17 mouse cellular contexts compared by ENCODE assay signal in the genomic region with DNA sequence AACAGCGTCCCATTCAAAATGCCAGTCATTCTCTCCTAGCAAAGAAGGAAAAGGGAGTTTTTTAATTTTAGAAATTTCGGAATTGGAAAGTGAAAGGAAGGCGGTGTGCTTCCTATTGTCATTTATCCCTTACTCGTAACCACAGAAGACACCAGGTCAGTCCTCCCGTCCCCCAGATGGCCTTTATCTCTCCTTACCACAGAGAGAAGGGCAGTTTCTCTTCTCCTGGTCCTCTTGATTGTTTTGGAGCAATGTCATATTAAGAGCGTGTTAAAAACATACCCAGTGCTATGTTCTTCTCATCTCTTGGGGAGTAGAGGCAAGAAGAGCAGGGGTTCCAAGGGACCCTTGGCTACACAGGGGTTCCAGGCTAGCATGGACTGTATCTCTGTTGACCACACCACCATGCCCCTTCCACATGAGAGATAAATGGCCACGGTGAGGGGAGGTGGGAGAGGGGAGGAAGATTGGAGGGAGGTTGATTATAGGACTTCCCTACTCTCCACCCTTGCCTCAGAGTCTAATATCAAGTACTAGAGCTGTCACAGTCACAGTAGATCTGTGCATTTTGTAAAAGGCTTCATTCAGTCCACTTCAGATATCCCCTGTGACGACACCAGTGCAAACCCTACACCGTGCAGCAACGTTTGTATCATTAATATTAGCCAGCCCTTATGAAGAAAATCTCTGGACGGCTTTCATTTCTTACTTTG.
A peak's percentile ranks its signal among the peaks of the same experiment; 100 is the strongest.
DNase-seq lines count a peak whose midpoint lies in the region; ATAC-seq and TF ChIP-seq lines count a peak whose summit lies in the region.
"Had no signal": no experiment of that assay in that cellular context is flagged by ENCODE, and none has a peak within 500 bp of the region (broad histone marks: within the 10 kb centered on the region; RNA-seq: fewer than 3 reads in every experiment).

No protein-coding gene starts in this region.

- H3K36me3 ChIP-seq in CH12.LX (replicated peaks in 1 of 2; ENCODE audit: control insufficient read depth in 1 of 2, insufficient read depth in 1 of 2, low read length in 1 of 2) = no peaks in the 10 kb centered on the region
- H3K36me3 ChIP-seq in liver, embryonic 14.5 days (replicated peaks; ENCODE audit: control insufficient read depth, insufficient read depth, low read depth) = no peaks in the 10 kb centered on the region
- H3K36me3 ChIP-seq: embryonic facial prominence, embryonic 15.5 days; forebrain, embryonic 15.5 days; heart, embryonic 12.5 days; hindbrain, embryonic 15.5 days had no signal

- H3K27ac ChIP-seq in CH12.LX (ENCODE audit: insufficient read depth, low read depth) = no peak overlapping the region
- H3K27ac ChIP-seq in liver, embryonic 14.5 days = no peak overlapping the region
- H3K27ac ChIP-seq: embryonic facial prominence, embryonic 15.5 days; forebrain, embryonic 15.5 days; hindbrain, embryonic 15.5 days had no signal

- H3K9ac ChIP-seq in CH12.LX (ENCODE audit: insufficient read depth, low read depth) = no peak overlapping the region
- no peak overlapping the region for H3K9ac ChIP-seq in liver, embryonic 14.5 days (replicated peaks)
- H3K9ac ChIP-seq: embryonic facial prominence, embryonic 15.5 days; forebrain, embryonic 15.5 days; heart, embryonic 12.5 days; hindbrain, embryonic 15.5 days had no signal

- no peak for TF ChIP-seq POLR2A in CH12.LX (IDR thresholded peaks at IDR 0.05; ENCODE audit: low read depth, low read length)

- peaks cover 3 to 7% of the 10 kb centered on the region in 2 experiments; a peak in 3 of 4 replicates for H3K4me1 ChIP-seq in CH12.LX (ENCODE audit: control insufficient read depth in 1 of 2, insufficient read depth in 2 of 2)
- peaks cover 0 to 10% of the 10 kb centered on the region in 2 experiments; a peak in 2 of 4 replicates for H3K4me1 ChIP-seq in liver, embryonic 14.5 days (replicated peaks; ENCODE audit: control insufficient read depth in 2 of 2, insufficient read depth in 2 of 2, low read length in 1 of 2)
- H3K4me1 ChIP-seq: embryonic facial prominence, embryonic 15.5 days; forebrain, embryonic 15.5 days; heart, embryonic 12.5 days; hindbrain, embryonic 15.5 days had no signal

- 20% methylated on average over 11 of the region's 11 CpGs for WGBS in liver, embryonic 14.5 days (ENCODE audit: insufficient replicate concordance)

- no peak for TF ChIP-seq CTCF in CH12.LX (conservative IDR thresholded peaks at IDR 0.05 in 1 of 2, IDR thresholded peaks at IDR 0.05 in 1 of 2; ENCODE audit: low read depth in 2 of 2, low read length in 2 of 2)
- TF ChIP-seq CTCF in liver, embryonic 14.5 days (IDR thresholded peaks at IDR 0.05; ENCODE audit: low read depth) = no peak

- H3K27me3 ChIP-seq in CH12.LX (replicated peaks) = no peaks in the 10 kb centered on the region
- H3K27me3 ChIP-seq in liver, embryonic 14.5 days (ENCODE audit: control insufficient read depth, insufficient read depth, low read length) = no peaks in the 10 kb centered on the region
- H3K27me3 ChIP-seq: embryonic facial prominence, embryonic 15.5 days; forebrain, embryonic 15.5 days; heart, embryonic 12.5 days; hindbrain, embryonic 15.5 days had no signal

- peak overlapping the region; percentile 30 for H3K4me2 ChIP-seq in CH12.LX (ENCODE audit: insufficient read depth, low read depth, poor library complexity, severe bottlenecking)
- H3K4me2 ChIP-seq in liver, embryonic 14.5 days (ENCODE audit: low read depth) = peak overlapping the region; percentile 24
- H3K4me2 ChIP-seq: embryonic facial prominence, embryonic 15.5 days; forebrain, embryonic 15.5 days; heart, embryonic 12.5 days; hindbrain, embryonic 15.5 days had no signal

- dilution Hi-C loops in CH12.LX (cut with MboI; ENCODE audit: extremely low pct_ligation_motif_present, extremely low pct_unique_long_range_greater_than_20kb, low sequenced_read_pairs) = no loop called here

- no peak overlapping the region for H3K4me3 ChIP-seq in CH12.LX (replicated peaks in 1 of 3; ENCODE audit: low read depth in 2 of 3, low read length in 2 of 3, poor library complexity in 1 of 3)
- no peak overlapping the region for H3K4me3 ChIP-seq in liver, embryonic 14.5 days (ENCODE audit: insufficient read depth in 1 of 2, low read depth in 2 of 2, low read length in 2 of 2)
- H3K4me3 ChIP-seq: embryonic facial prominence, embryonic 15.5 days; forebrain, embryonic 15.5 days; heart, embryonic 12.5 days; hindbrain, embryonic 15.5 days had no signal

- no peak for TF ChIP-seq EP300 in CH12.LX (IDR thresholded peaks at IDR 0.05; ENCODE audit: low read length)
- TF ChIP-seq EP300 in liver, embryonic 14.5 days (IDR thresholded peaks at IDR 0.05; ENCODE audit: low read depth) = no peak

- no peak for DNase-seq in CH12.LX (ENCODE audit: extremely low read depth)
- no peak for DNase-seq in liver, embryonic 14.5 days (ENCODE audit: low read depth in 3 of 3, low spot score in 3 of 3)
- no peak for DNase-seq in left cerebral cortex, postnatal 36 days (ENCODE audit: low spot score in 2 of 2)
- no peak for DNase-seq in ovary, postnatal 10 days (ENCODE audit: low spot score)
- no peak for DNase-seq in embryo, embryonic 11 days
- DNase-seq: adrenal gland, postnatal 10 days; B cell, adult 2 months; cerebellum, adult 11 months; cerebellum, adult 9-10 months; cerebellum, postnatal 36 days had no signal

- in situ Hi-C loops in CH12.LX (cut with MboI; ENCODE audit: low pct_ligation_motif_present, low pct_unique_long_range_greater_than_20kb, low sequenced_read_pairs) = no loop called here

- intact Hi-C loops in left cerebral cortex, postnatal 36 days (cut with DNase I) = no loop called here

- TF ChIP-seq RAD21 in CH12.LX (IDR thresholded peaks at IDR 0.05; ENCODE audit: low read depth, low read length) = no peak

- H3K79me2 ChIP-seq in CH12.LX (replicated peaks; ENCODE audit: control insufficient read depth, extremely low read depth, insufficient read depth, poor library complexity, severe bottlenecking) = no peaks in the 10 kb centered on the region

- ATAC-seq in erythroblast, adult 5-6 weeks (replicated peaks; ENCODE audit: low FRiP score, poor library complexity, severe bottlenecking) = peak; percentile 54
- peak; percentile 53 for ATAC-seq in liver, embryonic 14.5 days (ENCODE audit: insufficient read depth)
- peak; percentile 43 for ATAC-seq in megakaryocyte progenitor cell, adult 5-6 weeks (replicated peaks; ENCODE audit: poor library complexity)
- ATAC-seq: CD4-positive, CD25-positive, alpha-beta regulatory T cell, adult 4 months; forebrain, embryonic 15.5 days had no signal

- no peaks in the 10 kb centered on the region for H3K9me3 ChIP-seq in CH12.LX (replicated peaks; ENCODE audit: low read length)
- H3K9me3 ChIP-seq in liver, embryonic 14.5 days (ENCODE audit: control insufficient read depth, low read length) = no peaks in the 10 kb centered on the region
- H3K9me3 ChIP-seq: embryonic facial prominence, embryonic 15.5 days; forebrain, embryonic 15.5 days; heart, embryonic 12.5 days; hindbrain, embryonic 15.5 days had no signal

TF ChIP-seq in CH12.LX, 34 proteins besides CTCF, POLR2A, EP300 and RAD21:
- TF ChIP-seq MAX (IDR thresholded peaks at IDR 0.05; ENCODE audit: low read length) (no peak), ZKSCAN1 (IDR thresholded peaks at IDR 0.05; ENCODE audit: borderline replicate concordance, low read depth, low read length) (no peak), MXI1 (IDR thresholded peaks at IDR 0.05; ENCODE audit: low read depth, low read length) (no peak), USF2 (conservative IDR thresholded peaks at IDR 0.05; ENCODE audit: low read depth, low read length) (no peak), PAX5 (IDR thresholded peaks at IDR 0.05; ENCODE audit: low read length) (no peak), MYC (IDR thresholded peaks at IDR 0.05; ENCODE audit: low read depth, low read length) (no peak), NELFE (IDR thresholded peaks at IDR 0.05; ENCODE audit: low read depth, low read length) (no peak), CHD2 (IDR thresholded peaks at IDR 0.05; ENCODE audit: low read length) (no peak), E2F4 (IDR thresholded peaks at IDR 0.05; ENCODE audit: insufficient replicate concordance, low read depth, low read length) (no peak), RCOR1 (conservative IDR thresholded peaks at IDR 0.05; ENCODE audit: low read depth, low read length) (no peak), UBTF (IDR thresholded peaks at IDR 0.05; ENCODE audit: low read depth, low read length) (no peak)
